Comparison of ENCODE assay signal across 8 mouse cellular contexts in genomic region chr3:102715066-102715584, GRCm38 (mm10). TPM values are rescaled to one million over a fixed set of nuclear protein-coding genes. Genes with fewer than 3 reads are reported as not detected.
DNase-seq lines count a peak whose midpoint lies in the region; ATAC-seq and TF ChIP-seq lines count a peak whose summit lies in the region.

No protein-coding gene starts in this region.

- no peak overlapping the region; the same call in 1 of the 2 replicates for H3K9ac ChIP-seq in embryonic facial prominence, embryonic 11.5 days (replicated peaks; ENCODE audit: low read length)
- no peak overlapping the region for H3K9ac ChIP-seq in limb, embryonic 15.5 days
- H3K9ac ChIP-seq in midbrain, postnatal 0 days (replicated peaks; ENCODE audit: low read length, poor library complexity, severe bottlenecking) = no peak overlapping the region

- 37% methylated on average over 11 of the region's 11 CpGs for WGBS in embryonic facial prominence, embryonic 11.5 days
- WGBS in limb, embryonic 15.5 days = 25% methylated on average over 11 of the region's 11 CpGs
- 40% methylated on average over 11 of the region's 11 CpGs for WGBS in midbrain, postnatal 0 days

- no peaks in the 10 kb centered on the region for H3K36me3 ChIP-seq in embryonic facial prominence, embryonic 11.5 days (replicated peaks; ENCODE audit: control insufficient read depth, insufficient read depth, low read depth, low read length)
- H3K36me3 ChIP-seq in limb, embryonic 15.5 days = no peaks in the 10 kb centered on the region
- H3K36me3 ChIP-seq in midbrain, postnatal 0 days (ENCODE audit: insufficient read depth, low read length) = no peaks in the 10 kb centered on the region

- H3K4me1 ChIP-seq in embryonic facial prominence, embryonic 11.5 days (ENCODE audit: control insufficient read depth, insufficient read depth, low read length) = no peaks in the 10 kb centered on the region
- 0 out of 2 replicates have a peak, but pooled peaks cover 6% of the 10 kb centered on the region for H3K4me1 ChIP-seq in limb, embryonic 15.5 days
- no peaks in the 10 kb centered on the region for H3K4me1 ChIP-seq in midbrain, postnatal 0 days (ENCODE audit: insufficient read depth, low read length)

- no peak overlapping the region for H3K4me2 ChIP-seq in embryonic facial prominence, embryonic 11.5 days (ENCODE audit: low read depth, low read length)
- H3K4me2 ChIP-seq in limb, embryonic 15.5 days = peak overlapping the region; percentile 29
- peak overlapping the region; percentile 4; the same call in 1 of the 2 replicates for H3K4me2 ChIP-seq in midbrain, postnatal 0 days (ENCODE audit: low read depth, low read length, poor library complexity, severe bottlenecking)

- no peaks in the 10 kb centered on the region for H3K9me3 ChIP-seq in embryonic facial prominence, embryonic 11.5 days (replicated peaks; ENCODE audit: control insufficient read depth, low read length)
- H3K9me3 ChIP-seq in limb, embryonic 15.5 days = no peaks in the 10 kb centered on the region
- no peaks in the 10 kb centered on the region for H3K9me3 ChIP-seq in midbrain, postnatal 0 days (ENCODE audit: low read length)

- H3K27me3 ChIP-seq in embryonic facial prominence, embryonic 11.5 days (ENCODE audit: control insufficient read depth, insufficient read depth, low read length) = no peaks in the 10 kb centered on the region
- H3K27me3 ChIP-seq in limb, embryonic 15.5 days = no peaks in the 10 kb centered on the region; the same call in 1 of the 2 replicates
- H3K27me3 ChIP-seq in midbrain, postnatal 0 days (ENCODE audit: insufficient read depth, low read length) = no peaks in the 10 kb centered on the region

- DNase-seq in 3T3-L1 (ENCODE audit: low read depth, low spot score) = peak; percentile 95
- peak; percentile 86 for DNase-seq in adrenal gland, postnatal 14 days
- DNase-seq in embryonic facial prominence, embryonic 11.5 days (ENCODE audit: low spot score) = peak; percentile 85
- peak; percentile 82 to 93 for DNase-seq in heart, adult 18-20 months
- peak; percentile 54 to 85 for DNase-seq in kidney, adult 8-10 months
- DNase-seq in midbrain, postnatal 0 days (ENCODE audit: low spot score) = peak; percentile 80
- DNase-seq in spleen, postnatal 10 days (ENCODE audit: low spot score in 2 of 2) = peak; percentile 67 to 86

- no peak overlapping the region for H3K4me3 ChIP-seq in embryonic facial prominence, embryonic 11.5 days (ENCODE audit: low read depth, low read length)
- 0 out of 2 replicates have a peak overlapping the region, but pooled peaks have one; percentile 7 for H3K4me3 ChIP-seq in limb, embryonic 15.5 days
- no peak overlapping the region for H3K4me3 ChIP-seq in midbrain, postnatal 0 days (ENCODE audit: low read depth, low read length)

- no peak overlapping the region for H3K27ac ChIP-seq in embryonic facial prominence, embryonic 11.5 days (replicated peaks; ENCODE audit: low read depth, low read length)
- H3K27ac ChIP-seq in limb, embryonic 15.5 days = no peak overlapping the region
- no peak overlapping the region for H3K27ac ChIP-seq in midbrain, postnatal 0 days (ENCODE audit: low read depth, low read length)

- no peak for ATAC-seq in embryonic facial prominence, embryonic 11.5 days (replicated peaks; ENCODE audit: insufficient number of reproducible peaks, low FRiP score, low TSS enrichment, low read depth)
- peak; percentile 44; the same call in 1 of the 2 replicates for ATAC-seq in limb, embryonic 15.5 days (ENCODE audit: insufficient number of reproducible peaks, low FRiP score, low TSS enrichment, low read depth)
- peak; percentile 68; the same call in 1 of the 2 replicates for ATAC-seq in midbrain, postnatal 0 days (ENCODE audit: low FRiP score)

- TF ChIP-seq CTCF in midbrain, postnatal 0 days (IDR thresholded peaks at IDR 0.05) = peak; percentile 91

RNA-seq across cellular contexts. Expression of gene Tspan2, which starts 19.2 kb away (rescaled TPM):
- 9.6 and 9.8 TPM in 2 replicates for total RNA-seq in adrenal gland, postnatal 14 days (2021)
- polyA plus RNA-seq in embryonic facial prominence, embryonic 11.5 days (2014; fragmentation: Nextera tagmentation; extraction: Ambion mirVana) = 9.0 and 9.7 TPM in 2 replicates
- 1 to 10 TPM; 8.1 to 9.9 TPM for total RNA-seq in heart, adult 18-20 months (2021)
- polyA plus RNA-seq in limb, embryonic 15.5 days (2015; fragmentation: Nextera tagmentation; extraction: Ambion mirVana) = 7.2 and 8.0 TPM in 2 replicates
- total RNA-seq in midbrain, postnatal 0 days (2014; rRNA removed) = 25.9 and 26.1 TPM in 2 replicates
- 13.4 and 15.5 TPM in 2 replicates for polyA plus RNA-seq in midbrain, postnatal 0 days (2015; fragmentation: Nextera tagmentation; extraction: Ambion mirVana)
